Mouse (Mus musculus) liver, adult 2 months (tissue): ENCODE data around the gene Tbata.

ENCODE experiments used
- CTCF ChIP-seq: fragments of 200-500 bp; IDR thresholded peaks from 2 replicates; pipeline ENCODE4 v1.5.1; 2011; ENCODE audit warnings: low read depth, low read length, control low read depth
- POLR2A ChIP-seq: fragments of 200-500 bp; IDR thresholded peaks from 2 replicates; pipeline ENCODE4 v1.6.1; 2011; ENCODE audit warnings: low read length, control low read depth; ENCODE audit not compliant: insufficient read depth; ENCODE audit errors: extremely low read depth

DNA sequence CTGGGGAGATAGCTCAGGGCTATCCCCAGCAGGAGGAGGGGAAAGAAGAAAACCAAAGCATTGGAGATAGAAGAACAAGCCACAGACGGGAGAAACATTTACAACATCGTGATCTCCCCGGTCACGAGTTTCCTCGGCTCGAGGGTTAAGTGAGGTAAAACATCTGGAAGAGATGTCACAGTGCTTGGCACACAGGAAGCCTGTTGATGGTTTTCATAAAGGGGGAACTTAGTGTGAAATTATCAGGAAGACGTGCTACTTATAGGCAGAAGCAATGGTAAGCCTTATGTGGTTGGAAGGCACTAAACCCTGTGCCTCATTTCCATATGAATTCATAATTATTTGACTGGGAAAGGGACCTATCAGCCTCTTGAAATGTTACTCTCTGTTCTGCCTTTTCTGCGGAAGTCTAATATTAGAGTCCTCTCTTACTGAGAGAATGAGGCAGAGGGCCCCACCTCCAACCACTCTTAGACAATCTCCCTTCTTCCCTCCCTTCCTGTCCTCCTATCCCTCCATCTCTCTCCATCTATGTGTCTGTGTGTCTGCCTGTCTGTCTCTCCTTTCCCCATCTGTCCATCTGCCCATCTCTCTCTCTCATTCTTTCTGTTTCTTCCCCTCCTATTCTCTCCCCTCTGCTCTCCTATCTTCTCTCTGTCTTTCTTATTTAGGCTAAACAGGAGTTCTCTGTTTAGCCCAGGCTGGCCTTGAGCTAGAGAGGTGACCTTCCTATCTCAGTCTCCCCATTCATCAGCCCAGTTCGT is 4.2 kb upstream of the Tbata start:
- TF ChIP-seq CTCF (no peak), POLR2A (no peak)
